ENCODE assay signal across 9 mouse cellular contexts in the genomic region with DNA sequence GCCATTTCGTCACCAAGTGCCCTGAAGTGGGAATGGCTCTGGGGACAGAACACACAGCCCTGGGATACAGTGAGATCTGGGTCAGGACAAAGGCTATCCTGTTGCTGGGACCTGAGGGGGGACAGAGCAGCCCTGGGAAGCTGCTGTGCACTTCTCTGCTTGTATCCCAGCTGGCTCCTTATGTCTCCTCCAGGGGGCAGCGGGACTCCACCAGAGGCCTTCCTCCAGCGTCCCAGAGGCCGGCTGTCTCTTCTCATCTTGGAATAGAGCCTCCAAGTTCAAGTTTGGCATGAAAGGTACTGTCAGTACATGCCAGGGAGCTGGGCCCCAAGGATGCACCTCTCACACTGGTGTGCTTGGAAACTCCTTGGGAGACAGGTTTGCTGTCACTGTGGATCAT.
A peak's percentile ranks its signal among the peaks of the same experiment; 100 is the strongest.
DNase-seq lines count a peak whose midpoint lies in the region; ATAC-seq and TF ChIP-seq lines count a peak whose summit lies in the region.
"Had no signal": no experiment of that assay in that cellular context is flagged by ENCODE, and none has a peak within 500 bp of the region (broad histone marks: within the 10 kb centered on the region; RNA-seq: fewer than 3 reads in every experiment).

No protein-coding gene starts in this region.

- no peak overlapping the region for H3K4me3 ChIP-seq in E14TG2a.4 (replicated peaks; ENCODE audit: low read length)
- H3K4me3 ChIP-seq in forebrain, embryonic 14.5 days (ENCODE audit: low read depth, low read length), result no peak overlapping the region
- H3K4me3 ChIP-seq: erythroblast, embryonic 14.5 days had no signal

- intact Hi-C loops in heart, postnatal 36 days (cut with DNase I), result loop anchor here (1.0 to 10.0 kb wide), 3 partner anchors 160 to 406 kb away; a partner anchor contains a TSS

- no peaks in the 10 kb centered on the region for H3K9me3 ChIP-seq in E14TG2a.4 (ENCODE audit: low read length)
- no peaks in the 10 kb centered on the region for H3K9me3 ChIP-seq in forebrain, embryonic 14.5 days (replicated peaks; ENCODE audit: control insufficient read depth, low read length)

- H3K36me3 ChIP-seq in E14TG2a.4 (ENCODE audit: insufficient read depth, low read length), result no peaks in the 10 kb centered on the region
- H3K36me3 ChIP-seq in forebrain, embryonic 14.5 days (ENCODE audit: control insufficient read depth, insufficient read depth, low read length), result no peaks in the 10 kb centered on the region

- ATAC-seq in forebrain, embryonic 14.5 days, result 0 out of 2 replicates have a peak, but pooled peaks have one; percentile 22
- peak; percentile 37; the same call in 1 of the 2 replicates for ATAC-seq in megakaryocyte, adult 5-6 weeks (ENCODE audit: poor library complexity, severe bottlenecking)
- no peak for ATAC-seq in inflammation-experienced regulatory T-cells, adult 6 months

- no peak overlapping the region for H3K27ac ChIP-seq in forebrain, embryonic 14.5 days (ENCODE audit: low read depth, low read length)

- TF ChIP-seq CTCF in E14TG2a.4 (conservative IDR thresholded peaks at IDR 0.05; ENCODE audit: low read length), result peak; percentile 10; the same call in 1 of the 2 replicates

- H3K4me2 ChIP-seq in forebrain, embryonic 14.5 days (ENCODE audit: low read length), result no peak overlapping the region

- peaks cover 5% of the 10 kb centered on the region; the same call in 1 of the 2 replicates for H3K27me3 ChIP-seq in E14TG2a.4 (ENCODE audit: insufficient read depth, low read length)
- H3K27me3 ChIP-seq in forebrain, embryonic 14.5 days (replicated peaks; ENCODE audit: control insufficient read depth, insufficient read depth, low read length), result no peaks in the 10 kb centered on the region

- WGBS in forebrain, embryonic 14.5 days, result 15% methylated on average over 4 of the region's 4 CpGs

- H3K4me1 ChIP-seq in E14TG2a.4 (replicated peaks; ENCODE audit: low read depth, low read length), result peaks cover 11% of the 10 kb centered on the region
- no peaks in the 10 kb centered on the region; the same call in 1 of the 2 replicates for H3K4me1 ChIP-seq in forebrain, embryonic 14.5 days (ENCODE audit: control insufficient read depth, insufficient read depth, low read length)

- peak; percentile 33 to 51 for DNase-seq in adrenal gland, postnatal 4 days (ENCODE audit: low spot score in 2 of 2)
- DNase-seq in forebrain, embryonic 14.5 days (ENCODE audit: low spot score), result peak; percentile 74
- DNase-seq in heart, postnatal 36 days, result peak; percentile 79 to 81
- peak; percentile 80 to 84 for DNase-seq in layer of hippocampus, postnatal 10 days (ENCODE audit: low spot score in 2 of 2)
- peak; percentile 37 to 67 for DNase-seq in spleen, adult 18-20 months

- H3K9ac ChIP-seq in forebrain, embryonic 14.5 days (ENCODE audit: low read length), result no peak overlapping the region
